Mouse (Mus musculus) cortical plate, adult 2 months (tissue): ENCODE data around the gene Pex13. TPM values are rescaled to one million over a fixed set of nuclear protein-coding genes. Genes with fewer than 3 reads are reported as not detected.
"Not testable (repeated sequence)": the region's sequence is repeated elsewhere in the genome, so short reads cannot be mapped to it uniquely, and the experiment has no call there.

ENCODE experiments used
- H3K27ac ChIP-seq: fragments of 200-500 bp; 2 replicates; pipeline ENCODE4 v1.5.1; 2012; ENCODE audit warnings: low read length, control low read depth, inconsistent platforms; ENCODE audit not compliant: insufficient read depth
- H3K4me1 ChIP-seq: fragments of 200-500 bp; 2 replicates; pipeline ENCODE4 v1.6.1; 2011; ENCODE audit warnings: low read length; ENCODE audit not compliant: control insufficient read depth, insufficient read depth
- H3K4me3 ChIP-seq: fragments of 200-500 bp; 2 replicates; pipeline ENCODE4 v1.5.1; 2011; ENCODE audit warnings: mild to moderate bottlenecking, low read length, control low read depth; ENCODE audit not compliant: insufficient read depth
- CTCF ChIP-seq: fragments of 200-500 bp; IDR thresholded peaks from 2 replicates; pipeline ENCODE4 v1.5.1; 2011; ENCODE audit warnings: mild to moderate bottlenecking, control low read depth, low read length; ENCODE audit not compliant: insufficient read depth; ENCODE audit errors: extremely low read depth
- POLR2A ChIP-seq: fragments of 200-500 bp; IDR thresholded peaks from 2 replicates; pipeline ENCODE4 v1.6.1; 2011; ENCODE audit warnings: mild to moderate bottlenecking, low read length, control low read depth; ENCODE audit not compliant: insufficient read depth; ENCODE audit errors: extremely low read depth
- polyA plus RNA-seq: library from polyadenylated mRNA; depleted of rRNA; stranded (reverse); fragments of >200 nt; gene quantifications from 2 replicates; pipeline ENCODE4 v1.2.3, GENCODE M21; 2012; rRNA removed

The Pex13 gene
- polyA plus RNA-seq, 1 experiment, result 16.9 TPM

DNA sequence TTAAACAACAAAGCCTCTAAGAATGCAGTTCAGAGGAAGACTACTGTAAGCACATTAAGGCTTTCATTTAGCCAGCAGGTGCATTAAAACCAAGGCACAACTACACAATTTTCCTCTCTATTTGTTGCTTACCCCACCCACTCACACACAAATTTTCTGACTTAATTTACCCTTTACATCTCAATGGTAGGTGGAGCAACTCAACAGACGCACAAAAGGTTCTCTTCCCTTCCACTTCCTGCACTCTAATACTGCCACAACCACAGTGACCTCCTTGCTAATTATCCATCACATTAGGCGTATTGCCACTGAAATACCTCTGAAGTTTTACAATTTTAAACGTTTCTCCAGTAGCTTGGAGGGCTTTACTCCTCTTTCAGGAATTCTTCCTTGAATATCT, 12.1 kb downstream of the Pex13 start:
- H3K4me1 ChIP-seq, result peaks cover 2% of the 10 kb centered on the region; the same call in 1 of the 2 replicates
- no peak for TF ChIP-seq CTCF
- no peak for TF ChIP-seq POLR2A
- H3K27ac ChIP-seq, result no peak overlapping the region
- no peak overlapping the region for H3K4me3 ChIP-seq

GRCm38 (mm10) chr11:23647835-23648234, 17.9 kb downstream of the Pex13 start:
- Histone ChIP-seq H3K4me1 (no peaks in the 10 kb centered on the region), H3K4me3 (no peak overlapping the region), H3K27ac (no peak overlapping the region)
- TF ChIP-seq POLR2A (no peak), CTCF (no peak)

GRCm38 (mm10) chr11:23647431-23647830, 18.3 kb downstream of the Pex13 start:
- Histone ChIP-seq H3K4me3 (no peak overlapping the region), H3K4me1 (no peaks in the 10 kb centered on the region), H3K27ac (no peak overlapping the region)
- TF ChIP-seq CTCF, result no peak
- TF ChIP-seq POLR2A, result no peak

DNA sequence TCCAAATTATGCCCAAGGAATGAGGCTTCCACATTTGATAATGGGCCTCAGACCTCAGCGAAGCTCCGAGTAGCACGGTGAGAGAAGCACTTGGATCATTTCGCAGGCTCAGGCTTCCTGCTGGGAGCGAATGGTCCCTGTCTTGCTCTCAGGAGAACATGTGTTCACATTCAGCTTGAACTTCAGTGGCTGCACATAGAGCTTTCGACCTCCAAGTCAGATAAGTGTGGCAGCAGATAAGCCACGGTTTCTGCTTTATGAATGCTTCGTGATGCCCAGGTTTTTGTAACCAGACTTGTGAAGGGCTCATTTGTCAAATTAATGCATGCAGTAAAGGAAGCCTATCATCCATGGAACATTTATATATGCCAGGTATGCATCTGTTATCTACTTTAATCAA, 31.2 kb downstream of the Pex13 start:
- TF ChIP-seq POLR2A (no peak), CTCF (no peak)
- H3K4me1 ChIP-seq, result peaks cover 2% of the 10 kb centered on the region; the same call in 1 of the 2 replicates
- H3K4me3 ChIP-seq, result no peak overlapping the region
- no peak overlapping the region for H3K27ac ChIP-seq

- H3K4me1 ChIP-seq, result peaks cover 2% of the 10 kb centered on the region; the same call in 1 of the 2 replicates
- no peak overlapping the region for H3K27ac ChIP-seq
- peak overlapping the region; percentile 47 for H3K4me3 ChIP-seq
- TF ChIP-seq CTCF (no peak), POLR2A (no peak)
Observed at GRCm38 (mm10) chr11:23633879-23634215, 31.9 kb downstream of the Pex13 start.

GRCm38 (mm10) chr11:23632945-23633878, 32.5 kb downstream of the Pex13 start, which contains the start of gene 0610010F05Rik:
0610010F05Rik (minus strand) TSS chr11:23633639.
- TF ChIP-seq CTCF (no peak), POLR2A (peak; percentile 94)
- Histone ChIP-seq H3K4me3 (peak within 1 kb of the TSS; percentile 47), H3K27ac (peak within 1 kb of the TSS; percentile 82), H3K4me1 (peaks cover 2% of the 10 kb centered on the region; the same call in 1 of the 2 replicates)

- H3K4me1 ChIP-seq, result peaks cover 2% of the 10 kb centered on the region; the same call in 1 of the 2 replicates
- TF ChIP-seq CTCF (no peak), POLR2A (no peak)
- no peak overlapping the region for H3K4me3 ChIP-seq
- no peak overlapping the region for H3K27ac ChIP-seq
Observed at GRCm38 (mm10) chr11:23630664-23631063, 35.1 kb downstream of the Pex13 start.

DNA sequence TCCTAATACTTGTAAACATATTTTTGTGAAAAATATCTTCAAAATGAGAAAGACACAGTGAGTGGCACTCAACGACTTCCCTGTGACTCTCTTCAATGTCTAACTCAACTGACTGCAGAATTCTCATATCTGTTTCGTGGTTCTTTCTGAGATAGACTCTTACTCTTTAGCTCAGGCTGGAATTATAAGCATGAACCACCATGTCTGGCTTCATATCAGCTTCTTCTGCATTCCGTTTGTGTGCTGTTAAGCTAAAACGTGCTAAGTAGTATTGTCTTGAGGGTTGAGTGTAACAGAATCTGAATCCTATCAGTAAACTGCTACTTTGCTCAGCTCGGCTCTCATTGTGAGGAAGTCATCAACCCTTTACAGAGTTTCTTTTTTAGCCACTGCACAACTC, 46.8 kb downstream of the Pex13 start:
- no peak overlapping the region for H3K27ac ChIP-seq

GRCm38 (mm10) chr11:23614546-23614945, 51.2 kb downstream of the Pex13 start:
- Histone ChIP-seq H3K4me1 (no peaks in the 10 kb centered on the region), H3K27ac (no peak overlapping the region), H3K4me3 (no peak overlapping the region)
- no peak for TF ChIP-seq CTCF
- no peak for TF ChIP-seq POLR2A

More for the DNA sequence above, 46.8 kb downstream of the Pex13 start:
- H3K4me3 ChIP-seq, result no peak overlapping the region
- no peaks in the 10 kb centered on the region for H3K4me1 ChIP-seq
- TF ChIP-seq CTCF (no peak), POLR2A (no peak)

DNA sequence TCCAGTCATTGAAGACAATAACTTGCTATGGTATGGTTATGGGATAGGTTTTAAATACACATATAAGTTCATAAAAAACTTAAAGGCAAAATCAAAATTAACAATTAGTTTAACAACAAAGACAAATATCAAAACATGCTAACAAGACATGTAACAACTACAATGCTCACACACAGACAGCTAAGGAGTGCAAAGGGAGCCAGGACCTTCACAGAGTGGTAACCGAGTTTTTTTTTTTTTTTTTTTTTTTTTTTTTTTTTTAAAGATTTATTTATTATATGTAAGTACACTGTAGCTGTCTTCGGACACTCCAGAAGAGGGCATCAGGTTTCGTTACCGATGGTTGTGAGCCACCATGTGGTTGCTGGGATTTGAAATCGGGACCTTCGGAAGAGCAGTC, 58.5 kb downstream of the Pex13 start:
- not testable (repeated sequence) for H3K4me3 ChIP-seq, H3K27ac ChIP-seq, H3K4me1 ChIP-seq

Other genes with a start within 250 kb of the Pex13 start
- 39.0 and 40.0 TPM in 2 replicates for gene Ahsa2, start 167.9 kb downstream of the Pex13 start, polyA plus RNA-seq
- 0.66 and 0.90 TPM in 2 replicates for gene 1700093K21Rik, start 144.8 kb downstream of the Pex13 start, polyA plus RNA-seq
- gene 0610010F05Rik, start 32.3 kb downstream of the Pex13 start, polyA plus RNA-seq, result 24.3 and 24.6 TPM in 2 replicates
- 9.5 and 10.4 TPM in 2 replicates for gene Pus10, start 285 bp downstream of the Pex13 start, polyA plus RNA-seq
- gene Rel, start 105.0 kb upstream of the Pex13 start, polyA plus RNA-seq, result 2.0 and 2.2 TPM in 2 replicates
- 11.6 and 11.9 TPM in 2 replicates for gene Papolg, start 229.3 kb upstream of the Pex13 start, polyA plus RNA-seq